Mouse (Mus musculus) forebrain, postnatal 0 days (tissue): ENCODE measurements around the gene Zfp90. TPM values are rescaled to one million over a fixed set of nuclear protein-coding genes. Genes with fewer than 3 reads are reported as not detected.
A peak's percentile ranks its signal among the peaks of the same experiment; 100 is the strongest.

ENCODE experiments used
- ATAC-seq: fragments of 200-750 bp; cut with Nextera tagmentation; 2 replicates; pipeline ENCODE4 v1.8.0; 2017; ENCODE audit warnings: mild to moderate bottlenecking, moderate library complexity
- DNase-seq: peaks from one replicate; pipeline ENCODE4 v3.0.0-alpha.2; 2015
- H3K27ac ChIP-seq: fragments of 300-500 bp; sonication (generic); 2 replicates; pipeline ENCODE4 v1.5.1; 2014; ENCODE audit warnings: low read depth, mild to moderate bottlenecking, antibody characterized with exemption, low read length, moderate library complexity, mixed read lengths
- H3K27me3 ChIP-seq: fragments of 300-500 bp; sonication (generic); 2 replicates; pipeline ENCODE4 v1.6.1; 2014; ENCODE audit warnings: mild to moderate bottlenecking, low read length, mixed read lengths; ENCODE audit not compliant: insufficient read depth
- H3K36me3 ChIP-seq: fragments of 300-500 bp; sonication (generic); 2 replicates; pipeline ENCODE4 v1.6.1; 2014; ENCODE audit warnings: mild to moderate bottlenecking, moderate library complexity; ENCODE audit not compliant: insufficient read depth
- H3K4me1 ChIP-seq: fragments of 300-500 bp; sonication (generic); 2 replicates; pipeline ENCODE4 v1.6.1; 2014; ENCODE audit warnings: antibody characterized with exemption; ENCODE audit not compliant: insufficient read depth
- H3K4me2 ChIP-seq: fragments of 300-500 bp; sonication (generic); 2 replicates; pipeline ENCODE4 v1.6.1; 2014; ENCODE audit warnings: low read depth, mild to moderate bottlenecking, moderate library complexity
- H3K4me3 ChIP-seq: fragments of 300-500 bp; sonication (generic); 2 replicates; pipeline ENCODE4 v1.5.1; 2014; ENCODE audit warnings: low read depth, low read length, mixed read lengths
- H3K9ac ChIP-seq: fragments of 300-500 bp; sonication (generic); 2 replicates; pipeline ENCODE4 v1.6.1; 2014; ENCODE audit warnings: mild to moderate bottlenecking
- H3K9me3 ChIP-seq: fragments of 300-500 bp; sonication (generic); 2 replicates; pipeline ENCODE4 v1.6.1; 2016; ENCODE audit warnings: low read length
- CTCF ChIP-seq: sonication (generic); IDR thresholded peaks from 2 replicates; pipeline ENCODE4 v1.5.1; 2016; ENCODE audit warnings: antibody characterized with exemption, control low read depth, low read depth
- WGBS: fragments of 180-500 bp; shearing (Covaris S2); extraction: QIAGEN DNeasy Blood & Tissue Kit; methylation state at CpG from one replicate; pipeline ENCODE4 v1.1.7; 2014; 5-methylcytosine and 5-hydroxymethylcytosine counted together
- polyA plus RNA-seq: library from polyadenylated mRNA; unstranded; fragments of >200 nt; fragmentation: Nextera tagmentation; extraction: Ambion mirVana; gene quantifications from 2 replicates; pipeline ENCODE4 v1.2.1, GENCODE M21; 2015
- total RNA-seq: library from RNA; depleted of rRNA; stranded (reverse); fragments of >200 nt; gene quantifications from 2 replicates; pipeline ENCODE4 v1.2.3, GENCODE M21; 2014

Zfp90 gene
- total and polyA plus RNA-seq, 2 experiments from 2014 or later, result 36.7 to 38.0 TPM

DNA sequence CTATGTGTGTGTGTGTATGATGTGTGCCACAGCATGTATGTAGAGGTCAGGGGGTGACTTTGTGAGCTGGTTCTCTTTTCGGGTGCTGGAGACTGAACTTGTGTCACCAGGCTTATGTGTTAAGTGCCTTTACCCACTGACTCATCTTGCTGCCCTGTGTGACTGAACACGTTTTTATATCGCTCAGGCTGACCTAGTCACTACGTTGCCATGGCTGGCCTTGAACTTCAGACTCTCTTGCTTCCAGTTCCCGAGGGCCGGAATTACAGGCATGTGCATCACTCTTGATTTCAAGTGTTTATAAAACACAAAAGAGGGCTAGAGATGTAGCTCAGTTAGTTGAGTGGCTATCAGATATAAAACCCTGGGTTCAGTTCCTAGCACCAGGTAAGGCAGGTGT is 34.1 kb upstream of the Zfp90 start:
- Histone ChIP-seq H3K9me3 (no peaks in the 10 kb centered on the region), H3K9ac (no peak overlapping the region), H3K27me3 (no peaks in the 10 kb centered on the region), H3K4me3 (no peak overlapping the region), H3K4me2 (no peak overlapping the region), H3K27ac (no peak overlapping the region), H3K4me1 (no peaks in the 10 kb centered on the region), H3K36me3 (no peaks in the 10 kb centered on the region)
- no peak for TF ChIP-seq CTCF
- DNase-seq (no peak), ATAC-seq (no peak)
- WGBS, result 90% methylated on average over 6 of the region's 6 CpGs

DNA sequence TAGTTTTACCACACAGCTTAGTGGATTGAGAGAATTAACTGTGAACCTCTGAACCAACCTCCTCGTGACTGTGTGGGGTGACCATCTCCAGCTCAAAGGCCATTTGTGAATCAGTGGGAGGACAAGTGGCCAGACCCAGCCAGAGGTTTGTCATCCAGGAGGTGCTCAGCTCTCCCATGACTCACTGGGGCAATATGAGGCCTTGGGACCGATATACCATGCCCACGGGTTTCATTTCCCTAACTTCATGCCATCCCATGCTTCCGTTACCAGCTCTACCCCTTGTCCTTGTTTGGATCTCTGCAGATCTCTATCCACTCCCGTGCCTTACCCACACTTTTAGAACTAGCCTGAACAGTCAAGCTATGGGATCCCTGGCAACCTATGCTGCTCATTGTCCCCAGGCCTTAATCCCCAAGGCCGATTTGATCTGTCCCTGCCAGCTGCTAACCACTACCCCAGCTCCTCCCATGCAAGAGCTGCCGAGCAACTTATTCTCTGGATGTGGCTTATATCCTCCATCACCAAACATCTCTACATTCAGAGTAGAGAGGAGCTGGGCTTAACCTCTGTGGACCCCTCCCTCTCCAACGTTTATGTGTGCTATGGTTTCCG is 27.2 kb upstream of the Zfp90 start:
- DNase-seq, result no peak
- H3K4me1 ChIP-seq, result no peaks in the 10 kb centered on the region
- H3K4me2 ChIP-seq, result no peak overlapping the region
- no peak for TF ChIP-seq CTCF
- ATAC-seq, result no peak
- no peak overlapping the region for H3K27ac ChIP-seq
- H3K4me3 ChIP-seq, result no peak overlapping the region
- no peaks in the 10 kb centered on the region for H3K36me3 ChIP-seq
- H3K27me3 ChIP-seq, result no peaks in the 10 kb centered on the region
- WGBS, result 78% methylated on average over 9 of the region's 9 CpGs
- H3K9ac ChIP-seq, result no peak overlapping the region
- H3K9me3 ChIP-seq, result no peaks in the 10 kb centered on the region

DNA sequence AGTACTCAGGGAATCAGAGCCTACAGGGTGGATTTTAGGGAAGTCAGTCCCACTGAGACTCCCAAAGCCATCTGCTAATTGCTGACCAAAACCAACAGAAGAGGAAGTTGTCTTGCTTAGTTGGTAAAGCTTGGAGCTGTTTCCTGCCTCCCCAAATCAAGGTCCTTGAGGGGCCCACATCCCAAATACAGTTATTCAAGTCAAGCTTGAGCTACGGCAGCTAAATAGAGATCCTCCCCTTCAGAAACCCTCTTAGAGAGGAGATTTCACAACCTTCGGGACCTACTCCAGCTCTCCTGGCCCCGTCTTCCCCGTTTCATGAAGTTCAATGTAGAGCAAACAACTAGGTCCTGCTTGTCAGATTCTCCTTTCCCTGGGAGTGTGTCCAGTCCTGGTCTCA is 20.6 kb upstream of the Zfp90 start:
- DNase-seq, result no peak
- ATAC-seq, result no peak
- Histone ChIP-seq H3K27ac (no peak overlapping the region), H3K4me1 (no peaks in the 10 kb centered on the region), H3K9me3 (no peaks in the 10 kb centered on the region), H3K9ac (no peak overlapping the region), H3K4me3 (no peak overlapping the region), H3K27me3 (no peaks in the 10 kb centered on the region), H3K36me3 (no peaks in the 10 kb centered on the region), H3K4me2 (no peak overlapping the region)
- 90% methylated on average over 4 of the region's 4 CpGs for WGBS
- TF ChIP-seq CTCF, result no peak

DNA sequence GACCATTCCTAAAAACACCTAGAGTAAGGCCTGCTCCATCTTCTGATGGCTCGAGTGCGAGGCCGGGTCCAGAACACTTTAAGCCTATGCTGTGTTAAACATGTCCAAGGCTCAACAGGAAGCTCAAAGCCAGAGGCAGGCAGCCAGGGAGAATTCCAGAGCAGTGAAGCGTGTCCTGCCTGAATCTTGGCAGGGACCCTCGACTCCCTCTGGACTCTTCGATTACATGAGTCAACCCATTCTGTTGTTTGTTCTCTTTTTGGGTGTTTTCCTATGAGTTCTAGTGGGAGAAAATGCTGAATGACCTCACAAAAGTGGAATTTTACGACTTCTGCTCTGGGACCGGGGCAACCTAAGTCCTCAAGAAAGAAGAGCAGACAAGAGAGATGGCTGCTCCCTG is 15.4 kb upstream of the Zfp90 start:
- Histone ChIP-seq H3K36me3 (no peaks in the 10 kb centered on the region), H3K4me2 (no peak overlapping the region), H3K27ac (no peak overlapping the region), H3K9ac (no peak overlapping the region), H3K27me3 (no peaks in the 10 kb centered on the region), H3K9me3 (no peaks in the 10 kb centered on the region), H3K4me1 (no peaks in the 10 kb centered on the region), H3K4me3 (no peak overlapping the region)
- WGBS, result 31% methylated on average over 8 of the region's 8 CpGs
- peak; percentile 48 for DNase-seq
- no peak for TF ChIP-seq CTCF
- ATAC-seq, result no peak

DNA sequence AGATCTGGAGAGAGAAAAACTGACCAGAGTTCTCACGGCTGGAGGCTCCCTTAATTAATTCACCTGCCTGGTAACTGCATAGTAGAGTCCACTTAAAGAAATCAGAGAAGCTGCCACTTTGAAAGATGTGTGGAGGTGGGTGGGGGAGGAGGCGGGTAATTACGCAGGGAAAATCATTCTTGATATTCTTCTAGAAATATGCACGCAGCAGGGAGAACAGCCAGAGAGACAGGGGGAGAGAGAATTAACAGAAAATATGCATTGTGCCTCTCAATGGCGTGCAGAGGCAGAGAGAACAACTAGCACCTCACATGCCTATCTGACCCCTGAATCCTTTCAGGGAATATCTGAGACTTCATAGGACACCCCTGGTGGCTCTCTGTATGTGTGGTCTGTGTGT is 14.9 kb upstream of the Zfp90 start:
- Histone ChIP-seq H3K27me3 (no peaks in the 10 kb centered on the region), H3K9me3 (no peaks in the 10 kb centered on the region), H3K9ac (no peak overlapping the region), H3K36me3 (no peaks in the 10 kb centered on the region), H3K27ac (no peak overlapping the region), H3K4me2 (no peak overlapping the region), H3K4me3 (no peak overlapping the region), H3K4me1 (no peaks in the 10 kb centered on the region)
- DNase-seq, result no peak
- TF ChIP-seq CTCF, result no peak
- ATAC-seq, result no peak
- 31% methylated on average over 5 of the region's 5 CpGs for WGBS

DNA sequence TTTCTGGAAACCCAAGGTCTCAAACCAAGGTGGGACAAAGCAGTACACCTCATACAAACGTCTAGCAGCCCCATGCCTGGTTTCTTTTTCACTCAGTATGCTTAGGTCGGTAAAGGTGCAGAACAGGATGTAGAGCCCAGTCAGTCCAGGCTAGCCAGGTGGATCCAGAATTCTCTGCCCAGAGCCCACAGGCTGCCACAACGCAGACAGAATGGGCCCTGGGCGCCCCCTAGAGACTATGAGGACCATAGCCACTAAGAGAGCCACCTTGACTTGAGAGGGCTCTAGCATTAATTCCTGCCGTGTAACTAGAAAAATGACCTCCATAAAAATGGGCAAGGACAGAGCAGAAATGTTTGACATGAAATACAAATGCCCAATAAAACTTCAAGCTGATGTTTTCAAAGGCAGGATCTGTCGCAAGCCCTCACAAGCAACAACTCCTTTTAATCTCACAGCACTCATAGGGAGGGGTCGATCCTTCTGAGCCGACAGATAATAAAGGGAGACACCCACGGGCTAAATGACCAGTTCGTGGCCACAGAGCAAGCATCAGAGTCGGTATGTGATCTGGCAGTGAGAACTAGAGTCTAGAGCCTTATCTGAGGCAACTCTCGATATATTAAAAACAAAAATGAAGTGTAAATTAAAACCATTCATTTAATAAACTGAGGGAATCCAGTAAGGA is 11.7 kb upstream of the Zfp90 start:
- ATAC-seq (peak; percentile 60; the same call in 1 of the 2 replicates), DNase-seq (peak; percentile 63)
- Histone ChIP-seq H3K36me3 (no peaks in the 10 kb centered on the region), H3K27ac (no peak overlapping the region), H3K9ac (no peak overlapping the region), H3K4me3 (no peak overlapping the region), H3K27me3 (no peaks in the 10 kb centered on the region), H3K4me1 (no peaks in the 10 kb centered on the region), H3K9me3 (no peaks in the 10 kb centered on the region), H3K4me2 (no peak overlapping the region)
- 45% methylated on average over 12 of the region's 12 CpGs for WGBS
- TF ChIP-seq CTCF, result peak; percentile 70

DNA sequence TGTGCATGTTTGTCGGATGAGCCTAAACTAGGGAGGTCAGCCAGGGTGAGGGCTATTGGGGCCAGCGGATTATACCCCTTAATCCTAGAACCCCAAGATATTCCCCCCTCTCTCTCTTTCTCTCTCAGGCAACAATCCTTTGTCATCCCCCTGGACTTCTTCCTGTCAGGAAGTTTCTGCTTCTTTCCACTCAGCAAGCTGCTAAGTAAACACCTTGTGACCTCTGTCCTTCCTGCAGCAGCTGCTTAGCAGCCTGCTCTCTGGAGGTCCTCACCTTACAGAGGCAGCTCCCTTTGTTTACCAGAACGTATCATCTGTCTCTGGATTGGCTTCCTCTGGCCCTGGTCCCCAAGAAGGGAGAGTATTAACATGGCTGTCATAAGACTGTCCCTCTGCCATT is 10.3 kb upstream of the Zfp90 start:
- no peaks in the 10 kb centered on the region for H3K9me3 ChIP-seq
- no peak overlapping the region for H3K4me2 ChIP-seq
- H3K9ac ChIP-seq, result no peak overlapping the region
- H3K27ac ChIP-seq, result no peak overlapping the region
- ATAC-seq (no peak), DNase-seq (no peak)
- H3K27me3 ChIP-seq, result no peaks in the 10 kb centered on the region
- TF ChIP-seq CTCF, result no peak
- H3K4me3 ChIP-seq, result no peak overlapping the region
- WGBS, result 56% methylated on average over 3 of the region's 3 CpGs
- H3K36me3 ChIP-seq, result no peaks in the 10 kb centered on the region
- no peaks in the 10 kb centered on the region for H3K4me1 ChIP-seq
